Mouse (Mus musculus) kidney, embryonic 14.5 days (tissue): Measurements from ENCODE around the gene Fam81b. TPM values are rescaled to one million over a fixed set of nuclear protein-coding genes. Genes with fewer than 3 reads are reported as not detected.
"Not testable (repeated sequence)": the region's sequence is repeated elsewhere in the genome, so short reads cannot be mapped to it uniquely, and the experiment has no call there.

Source experiments
- ATAC-seq: fragments of 200-750 bp; cut with Nextera tagmentation; 2 replicates; pipeline ENCODE4 v1.8.0; 2017; ENCODE audit warnings: moderate number of reproducible peaks, mild to moderate bottlenecking, moderate TSS enrichment, moderate library complexity; ENCODE audit not compliant: low FRiP score, low TSS enrichment
- H3K27ac ChIP-seq: fragments of 300-500 bp; sonication (generic); 2 replicates; pipeline ENCODE4 v1.5.1; 2014; ENCODE audit warnings: low read depth, mild to moderate bottlenecking, low read length, moderate library complexity, mixed read lengths
- H3K27me3 ChIP-seq: fragments of 300-500 bp; sonication (generic); 2 replicates; pipeline ENCODE4 v1.6.1; 2014; ENCODE audit warnings: mild to moderate bottlenecking, low read length; ENCODE audit not compliant: control insufficient read depth, insufficient read depth
- H3K36me3 ChIP-seq: fragments of 300-500 bp; sonication (generic); 2 replicates; pipeline ENCODE4 v1.6.1; 2014; ENCODE audit warnings: low read length, mixed read lengths; ENCODE audit not compliant: control insufficient read depth, insufficient read depth
- H3K4me1 ChIP-seq: fragments of 300-500 bp; sonication (generic); 2 replicates; pipeline ENCODE4 v1.6.1; 2014; ENCODE audit warnings: low read length, mixed read lengths; ENCODE audit not compliant: control insufficient read depth, insufficient read depth
- H3K4me2 ChIP-seq: fragments of 300-500 bp; sonication (generic); replicated peaks from 2 replicates; pipeline ENCODE4 v1.6.1; 2014; ENCODE audit warnings: low read depth, mild to moderate bottlenecking, low read length
- H3K4me3 ChIP-seq: fragments of 300-500 bp; sonication (generic); 2 replicates; pipeline ENCODE4 v1.5.1; 2014; ENCODE audit warnings: mild to moderate bottlenecking, low read length
- H3K9ac ChIP-seq: fragments of 300-500 bp; sonication (generic); 2 replicates; pipeline ENCODE4 v1.6.1; 2014; ENCODE audit warnings: low read depth, mild to moderate bottlenecking, low read length, moderate library complexity
- H3K9me3 ChIP-seq: fragments of 300-500 bp; sonication (generic); 2 replicates; pipeline ENCODE4 v1.6.1; 2016; ENCODE audit warnings: low read length; ENCODE audit not compliant: control insufficient read depth
- WGBS: fragments of 180-500 bp; shearing (Covaris S2); extraction: QIAGEN DNeasy Blood & Tissue Kit; methylation state at CpG from one replicate; pipeline ENCODE4 v1.1.7; 2014; 5-methylcytosine and 5-hydroxymethylcytosine counted together
- polyA plus RNA-seq: library from polyadenylated mRNA; unstranded; fragments of >200 nt; fragmentation: Nextera tagmentation; extraction: Ambion mirVana; gene quantifications from 2 replicates; pipeline ENCODE4 v1.2.1, GENCODE M21; 2014

The Fam81b gene
- not detected in 2 replicates for polyA plus RNA-seq

DNA sequence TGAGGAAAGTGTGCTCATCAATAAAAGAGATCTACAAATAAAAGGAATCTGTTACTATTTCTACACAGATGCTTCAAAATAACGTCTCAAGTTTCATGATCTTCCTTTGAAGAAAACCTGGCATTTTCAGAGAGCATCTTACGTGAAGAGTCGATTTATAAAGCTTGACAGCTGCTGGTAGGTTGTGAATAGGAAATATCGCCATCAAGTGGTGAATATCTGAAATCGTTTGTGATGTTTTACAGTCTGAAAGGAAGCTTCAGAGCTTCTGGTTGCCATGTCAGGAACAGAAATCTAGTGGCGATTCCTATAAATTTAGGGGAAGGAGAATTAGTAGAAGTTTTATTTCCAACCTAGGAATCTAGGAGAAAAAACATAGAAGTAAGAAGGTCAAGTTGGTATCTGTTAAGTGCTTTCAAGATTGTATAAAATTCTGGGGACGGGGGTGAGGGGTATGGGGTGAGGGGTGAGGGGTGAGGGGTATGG, at the start of gene Fam81b:
Gene Fam81b, minus strand, starts transcription at position 436 of the 486 bp plus-strand sequence.
- ATAC-seq, result no peak
- Histone ChIP-seq H3K27me3 (no peaks in the 10 kb centered on the region), H3K4me2 (no peak within 1 kb of the TSS), H3K4me1 (no peaks in the 10 kb centered on the region), H3K27ac (no peak within 1 kb of the TSS), H3K9ac (no peak within 1 kb of the TSS), H3K4me3 (no peak within 1 kb of the TSS), H3K9me3 (no peaks in the 10 kb centered on the region), H3K36me3 (no peaks in the 10 kb centered on the region)
- 43% methylated on average over 7 of the region's 7 CpGs for WGBS

DNA sequence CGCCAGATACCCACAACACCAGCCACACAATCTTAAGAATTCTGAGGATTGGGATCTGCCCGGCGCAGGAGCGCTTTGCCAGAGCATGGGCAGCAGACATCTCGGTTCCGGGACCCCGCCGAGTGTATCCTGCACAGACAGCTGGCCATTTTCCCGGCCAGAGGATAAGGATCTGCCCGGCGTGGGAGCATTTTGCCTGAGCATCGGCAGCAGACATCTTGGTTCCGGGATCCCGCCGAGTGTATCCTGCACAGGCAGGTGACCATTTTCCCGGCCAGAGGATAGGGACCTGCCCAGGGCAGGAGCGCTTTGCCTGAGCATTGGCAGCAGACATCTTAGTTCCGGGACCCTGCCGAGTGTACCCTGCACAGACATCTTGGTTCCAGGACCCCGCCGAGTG, 41.1 kb upstream of the Fam81b start:
- not testable (repeated sequence) for H3K9me3 ChIP-seq, H3K27ac ChIP-seq, H3K36me3 ChIP-seq, H3K4me2 ChIP-seq, H3K4me3 ChIP-seq, ATAC-seq, H3K27me3 ChIP-seq, H3K4me1 ChIP-seq, H3K9ac ChIP-seq
- 91% methylated on average over 19 of the region's 21 CpGs for WGBS

DNA sequence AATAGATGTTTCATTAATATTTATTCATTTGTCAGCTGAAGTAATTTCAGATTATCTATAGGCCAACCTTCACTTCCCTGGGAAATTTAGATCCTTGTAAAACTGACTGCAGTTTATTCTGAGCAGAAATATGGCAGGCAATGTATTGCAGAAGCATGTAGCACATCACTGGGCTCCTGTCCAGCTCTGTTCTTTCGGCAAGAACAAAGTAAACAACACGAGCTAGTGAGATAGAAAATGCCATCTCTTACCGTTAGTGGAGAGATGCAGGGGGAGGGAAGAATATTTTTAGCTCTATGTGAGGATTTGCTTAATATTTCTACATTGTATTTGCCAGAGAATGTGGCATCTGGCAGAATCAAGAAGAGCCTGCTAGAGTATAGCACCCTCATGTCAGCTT, 13.8 kb upstream of the Fam81b start:
- WGBS, result 52% methylated on average over 3 of the region's 3 CpGs
- Histone ChIP-seq H3K9ac (no peak overlapping the region), H3K9me3 (no peaks in the 10 kb centered on the region), H3K27ac (no peak overlapping the region), H3K36me3 (no peaks in the 10 kb centered on the region), H3K4me1 (no peaks in the 10 kb centered on the region), H3K4me2 (no peak overlapping the region), H3K27me3 (no peaks in the 10 kb centered on the region), H3K4me3 (no peak overlapping the region)
- ATAC-seq, result no peak

DNA sequence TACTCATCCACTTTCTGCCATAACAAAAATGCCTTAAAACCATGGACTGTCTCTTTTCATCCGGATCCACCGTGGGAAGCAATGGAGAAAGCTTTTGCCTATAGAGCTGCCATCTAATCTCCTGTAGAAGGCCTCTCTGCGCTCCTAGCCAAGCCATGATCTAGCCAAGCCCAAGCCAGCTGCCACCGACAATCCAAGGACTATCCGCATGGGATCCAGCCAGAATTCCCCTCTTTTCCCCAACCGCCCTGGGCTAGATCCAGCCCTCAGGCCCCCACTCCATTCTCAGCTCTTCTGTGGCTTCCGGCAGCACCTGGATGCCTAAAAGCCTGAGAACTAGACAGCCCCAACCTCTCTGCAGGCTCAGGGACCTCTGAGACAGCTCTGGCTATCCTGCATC, 6.7 kb upstream of the Fam81b start:
- Histone ChIP-seq H3K9ac (no peak overlapping the region), H3K27ac (no peak overlapping the region), H3K4me1 (no peaks in the 10 kb centered on the region), H3K9me3 (no peaks in the 10 kb centered on the region), H3K36me3 (no peaks in the 10 kb centered on the region), H3K4me2 (no peak overlapping the region), H3K4me3 (no peak overlapping the region), H3K27me3 (no peaks in the 10 kb centered on the region)
- no peak for ATAC-seq
- WGBS, result 95% methylated on average over 7 of the region's 7 CpGs

DNA sequence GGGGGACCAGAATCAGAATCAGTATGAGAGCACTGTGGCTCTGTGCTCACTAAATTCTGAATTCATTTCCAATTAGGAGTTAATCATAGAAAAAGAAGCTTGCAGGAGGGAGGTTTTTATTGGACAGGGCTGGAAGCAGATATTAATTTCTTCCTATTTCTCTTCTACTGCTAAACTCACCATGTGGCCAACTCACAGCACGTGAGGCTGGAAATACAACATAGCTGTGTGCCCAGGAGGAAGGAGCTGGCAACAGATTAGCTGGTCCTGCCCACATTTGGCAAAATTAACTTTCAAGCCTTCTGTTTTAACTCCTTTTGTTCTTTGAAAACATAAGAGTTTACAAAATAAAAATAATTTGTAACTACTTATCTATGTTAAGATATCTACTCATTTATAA, 3.9 kb upstream of the Fam81b start:
- Histone ChIP-seq H3K9ac (no peak overlapping the region), H3K4me2 (no peak overlapping the region), H3K4me1 (no peaks in the 10 kb centered on the region), H3K27ac (no peak overlapping the region), H3K9me3 (no peaks in the 10 kb centered on the region), H3K4me3 (no peak overlapping the region), H3K27me3 (no peaks in the 10 kb centered on the region), H3K36me3 (no peaks in the 10 kb centered on the region)
- ATAC-seq, result no peak
- 69% methylated on average over 1 of the region's 1 CpGs for WGBS

DNA sequence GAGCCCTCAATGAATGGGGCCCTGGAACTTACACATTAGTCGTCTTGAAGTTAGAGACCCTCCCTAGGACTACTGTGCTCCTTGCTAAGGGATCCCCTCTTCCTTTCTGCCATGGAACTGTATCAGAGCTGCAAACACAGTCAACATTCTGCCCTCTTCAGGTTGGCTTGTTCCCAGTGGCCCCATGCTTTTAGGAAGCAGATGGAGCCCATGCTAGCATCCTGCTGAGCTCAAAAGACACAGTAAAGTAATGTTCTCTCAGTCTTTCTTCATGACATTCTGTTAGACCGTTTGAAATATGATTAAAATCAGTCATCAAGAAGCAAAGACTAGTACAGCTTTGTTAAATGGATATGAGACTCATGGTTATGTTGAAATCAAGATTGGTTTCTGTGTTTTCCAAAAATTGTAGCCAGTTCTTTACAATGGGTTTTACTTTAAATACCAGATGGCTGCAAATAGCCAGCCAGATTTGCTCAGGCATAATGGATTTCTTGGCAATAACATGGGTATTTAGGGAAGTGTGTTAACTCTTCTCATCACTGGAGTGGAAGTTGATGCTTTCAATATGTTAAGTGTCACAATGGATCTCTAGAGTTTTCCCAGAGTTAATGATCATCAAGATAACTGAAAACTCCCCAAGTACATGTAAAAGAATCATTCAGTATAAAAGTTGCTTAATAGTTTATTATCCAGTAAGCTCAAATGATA, 938 bp upstream of the Fam81b start:
- no peak overlapping the region for H3K9ac ChIP-seq
- no peak overlapping the region for H3K27ac ChIP-seq
- no peak overlapping the region for H3K4me3 ChIP-seq
- 69% methylated on average over 2 of the region's 2 CpGs for whole genome bisulfite sequencing
- H3K9me3 ChIP-seq, result no peaks in the 10 kb centered on the region
- H3K4me1 ChIP-seq, result no peaks in the 10 kb centered on the region
- H3K27me3 ChIP-seq, result no peaks in the 10 kb centered on the region
- no peaks in the 10 kb centered on the region for H3K36me3 ChIP-seq
- no peak overlapping the region for H3K4me2 ChIP-seq
- no peak for ATAC-seq

DNA sequence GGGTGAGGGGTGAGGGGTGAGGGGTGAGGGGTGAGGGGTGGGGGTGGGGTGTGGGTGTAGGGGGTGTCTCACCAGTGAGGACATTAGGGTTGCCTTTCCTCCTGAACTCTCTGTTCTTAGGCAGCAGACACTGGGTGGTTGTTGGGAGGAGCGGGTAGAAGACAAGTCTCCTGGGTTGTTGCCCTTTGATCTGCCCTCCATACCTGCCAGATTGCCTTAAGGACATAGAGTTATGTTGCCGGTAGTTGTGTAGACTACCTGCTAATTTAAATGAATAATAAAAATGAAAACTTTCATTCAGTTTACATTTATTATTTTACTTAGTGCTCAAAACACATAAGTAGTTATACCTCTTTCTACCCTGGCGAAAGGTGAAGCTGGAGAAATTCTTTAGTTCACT, 369 bp upstream of the Fam81b start:
- ATAC-seq, result no peak
- 92% methylated on average over 3 of the region's 3 CpGs for WGBS
- Histone ChIP-seq H3K4me3 (no peak overlapping the region), H3K4me1 (no peaks in the 10 kb centered on the region), H3K9ac (no peak overlapping the region), H3K27ac (no peak overlapping the region), H3K36me3 (no peaks in the 10 kb centered on the region), H3K27me3 (no peaks in the 10 kb centered on the region), H3K9me3 (no peaks in the 10 kb centered on the region), H3K4me2 (no peak overlapping the region)

DNA sequence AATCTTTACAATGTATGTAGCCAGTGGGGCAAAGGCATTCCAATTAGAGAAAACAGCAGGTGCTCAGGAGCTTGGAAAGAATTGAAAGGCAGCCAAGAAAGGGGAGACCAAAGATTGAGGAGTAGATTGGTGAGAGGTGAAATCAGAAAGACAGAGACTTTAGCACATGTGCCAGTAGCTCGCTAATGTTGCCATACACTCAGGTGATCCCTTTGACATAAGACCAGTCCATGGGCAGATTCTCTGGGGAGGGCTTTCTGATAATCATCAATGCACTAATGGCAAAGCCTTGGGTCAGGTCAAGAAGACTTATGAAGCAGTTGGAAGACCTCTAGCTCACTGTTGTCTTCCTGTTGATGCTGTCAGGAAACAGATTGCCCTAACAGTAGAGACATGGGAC, 671 bp downstream of the Fam81b start:
- no peak overlapping the region for H3K4me3 ChIP-seq
- no peak overlapping the region for H3K4me2 ChIP-seq
- no peak for ATAC-seq
- no peaks in the 10 kb centered on the region for H3K9me3 ChIP-seq
- H3K27me3 ChIP-seq, result no peaks in the 10 kb centered on the region
- no peaks in the 10 kb centered on the region for H3K36me3 ChIP-seq
- H3K4me1 ChIP-seq, result no peaks in the 10 kb centered on the region
- no peak overlapping the region for H3K9ac ChIP-seq
- 92% methylated on average over 1 of the region's 1 CpGs for WGBS
- no peak overlapping the region for H3K27ac ChIP-seq

DNA sequence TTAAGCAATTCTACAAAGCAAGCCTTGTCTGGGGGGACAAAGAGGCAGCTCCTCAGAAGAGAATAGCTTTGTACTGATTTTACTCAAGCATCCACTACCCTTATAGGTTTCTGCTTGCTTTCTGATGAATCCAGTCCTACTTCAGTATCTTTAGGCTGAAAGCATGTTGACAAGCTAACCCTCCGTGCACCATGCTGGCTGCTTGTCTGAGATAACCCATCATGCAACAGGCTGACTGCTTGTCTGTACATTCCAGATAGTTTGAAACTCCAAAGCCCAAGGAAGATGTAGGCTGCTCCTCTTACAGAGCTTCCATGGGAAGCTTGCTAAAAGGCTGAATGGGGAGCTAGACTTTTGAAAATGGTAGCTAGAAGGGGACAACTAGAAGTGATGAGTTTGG, 1.7 kb downstream of the Fam81b start:
- H3K4me3 ChIP-seq, result no peak overlapping the region
- no peak overlapping the region for H3K4me2 ChIP-seq
- no peak overlapping the region for H3K27ac ChIP-seq
- no peaks in the 10 kb centered on the region for H3K9me3 ChIP-seq
- WGBS, result 84% methylated on average over 1 of the region's 1 CpGs
- H3K27me3 ChIP-seq, result no peaks in the 10 kb centered on the region
- H3K9ac ChIP-seq, result no peak overlapping the region
- no peaks in the 10 kb centered on the region for H3K4me1 ChIP-seq
- H3K36me3 ChIP-seq, result no peaks in the 10 kb centered on the region
- ATAC-seq, result no peak
